Mouse (Mus musculus) embryonic facial prominence, embryonic 11.5 days (tissue): ENCODE results near the gene Phrf1. TPM values are rescaled to one million over a fixed set of nuclear protein-coding genes. Genes with fewer than 3 reads are reported as not detected.

Experiments used
- ATAC-seq: fragments of 200-750 bp; cut with Nextera tagmentation; replicated peaks from 2 replicates; pipeline ENCODE4 v1.8.0; 2017; ENCODE audit warnings: low read depth; ENCODE audit not compliant: insufficient number of reproducible peaks, low FRiP score, low TSS enrichment
- DNase-seq: peaks from one replicate; pipeline ENCODE4 v3.0.0-alpha.2; 2015; ENCODE audit warnings: low spot score
- H3K27ac ChIP-seq: fragments of 300-500 bp; sonication (generic); replicated peaks from 2 replicates; pipeline ENCODE4 v1.5.1; 2014; ENCODE audit warnings: mild to moderate bottlenecking, low read depth, low read length, control low read depth
- H3K27me3 ChIP-seq: fragments of 300-500 bp; sonication (generic); 2 replicates; pipeline ENCODE4 v1.6.1; 2014; ENCODE audit warnings: mild to moderate bottlenecking, low read length, moderate library complexity, mixed read lengths; ENCODE audit not compliant: control insufficient read depth, insufficient read depth
- H3K36me3 ChIP-seq: fragments of 300-500 bp; sonication (generic); replicated peaks from 2 replicates; pipeline ENCODE4 v1.6.1; 2014; ENCODE audit warnings: low read depth, mild to moderate bottlenecking, low read length, moderate library complexity, mixed read lengths; ENCODE audit not compliant: control insufficient read depth, insufficient read depth
- H3K4me1 ChIP-seq: fragments of 300-500 bp; sonication (generic); 2 replicates; pipeline ENCODE4 v1.6.1; 2014; ENCODE audit warnings: low read length, mixed read lengths; ENCODE audit not compliant: control insufficient read depth, insufficient read depth
- H3K4me2 ChIP-seq: fragments of 300-500 bp; sonication (generic); 2 replicates; pipeline ENCODE4 v1.6.1; 2014; ENCODE audit warnings: low read depth, mild to moderate bottlenecking, control low read depth, low read length, moderate library complexity
- H3K4me3 ChIP-seq: fragments of 300-500 bp; sonication (generic); 2 replicates; pipeline ENCODE4 v1.5.1; 2014; ENCODE audit warnings: low read depth, low read length, control low read depth
- H3K9ac ChIP-seq: fragments of 300-500 bp; sonication (generic); replicated peaks from 2 replicates; pipeline ENCODE4 v1.6.1; 2014; ENCODE audit warnings: mild to moderate bottlenecking, control low read depth, low read length
- H3K9me3 ChIP-seq: fragments of 300-500 bp; sonication (generic); replicated peaks from 2 replicates; pipeline ENCODE4 v1.6.1; 2016; ENCODE audit warnings: mild to moderate bottlenecking, low read length, inconsistent platforms, mixed read lengths; ENCODE audit not compliant: control insufficient read depth
- WGBS: fragments of 180-500 bp; shearing (Covaris S2); extraction: QIAGEN DNeasy Blood & Tissue Kit; methylation state at CpG from one replicate; pipeline ENCODE4 v1.1.7; 2014; 5-methylcytosine and 5-hydroxymethylcytosine counted together
- polyA plus RNA-seq: library from polyadenylated mRNA; unstranded; fragments of >200 nt; fragmentation: Nextera tagmentation; extraction: Ambion mirVana; gene quantifications from 2 replicates; pipeline ENCODE4 v1.2.1, GENCODE M21; 2014

Phrf1 gene
- 63.4 and 76.7 TPM in 2 replicates for polyA plus RNA-seq

GRCm38 (mm10) chr7:141228279-141229067, at the start of gene Phrf1:
Gene Phrf1 (plus strand): TSS chr7:141228784.
- peak within 1 kb of the TSS; percentile 89 for H3K4me2 ChIP-seq
- peak within 1 kb of the TSS; percentile 100 for H3K4me3 ChIP-seq
- peaks cover 9% of the 10 kb centered on the region for H3K36me3 ChIP-seq
- H3K4me1 ChIP-seq: no peaks in the 10 kb centered on the region
- under 1% methylated on average over 76 of the region's 76 CpGs for WGBS
- no peaks in the 10 kb centered on the region for H3K9me3 ChIP-seq
- no peaks in the 10 kb centered on the region for H3K27me3 ChIP-seq
- H3K27ac ChIP-seq: peak within 1 kb of the TSS; percentile 75
- ATAC-seq: peak; percentile 89
- peak within 1 kb of the TSS; percentile 98 for H3K9ac ChIP-seq
- DNase-seq: peak; percentile 92

- ATAC-seq (no peak), DNase-seq (no peak)
- Histone ChIP-seq H3K36me3 (peaks cover 3% of the 10 kb centered on the region), H3K4me3 (no peak overlapping the region), H3K27ac (no peak overlapping the region), H3K4me1 (peaks cover 3% of the 10 kb centered on the region; the same call in 1 of the 2 replicates), H3K4me2 (no peak overlapping the region), H3K27me3 (no peaks in the 10 kb centered on the region), H3K9me3 (no peaks in the 10 kb centered on the region), H3K9ac (no peak overlapping the region)
- 88% methylated on average over 3 of the region's 3 CpGs for WGBS
Measured at GRCm38 (mm10) chr7:141188194-141188593, 40.4 kb upstream of the Phrf1 start.

GRCm38 (mm10) chr7:141188733-141189132, 39.9 kb upstream of the Phrf1 start:
- 96% methylated on average over 3 of the region's 3 CpGs for WGBS
- no peak overlapping the region for H3K4me3 ChIP-seq
- no peaks in the 10 kb centered on the region for H3K27me3 ChIP-seq
- peaks cover 3% of the 10 kb centered on the region for H3K36me3 ChIP-seq
- DNase-seq (no peak), ATAC-seq (no peak)
- H3K9me3 ChIP-seq: no peaks in the 10 kb centered on the region
- no peak overlapping the region for H3K4me2 ChIP-seq
- no peak overlapping the region for H3K9ac ChIP-seq
- no peak overlapping the region for H3K27ac ChIP-seq
- peaks cover 3% of the 10 kb centered on the region; the same call in 1 of the 2 replicates for H3K4me1 ChIP-seq

- H3K4me2 ChIP-seq: no peak overlapping the region
- H3K4me1 ChIP-seq: peaks cover 3% of the 10 kb centered on the region; the same call in 1 of the 2 replicates
- no peak for DNase-seq
- no peak overlapping the region for H3K9ac ChIP-seq
- H3K36me3 ChIP-seq: peaks cover 3% of the 10 kb centered on the region
- no peaks in the 10 kb centered on the region for H3K27me3 ChIP-seq
- no peaks in the 10 kb centered on the region for H3K9me3 ChIP-seq
- no peak overlapping the region for H3K27ac ChIP-seq
- no peak for ATAC-seq
- H3K4me3 ChIP-seq: no peak overlapping the region
- WGBS: 89% methylated on average over 3 of the region's 3 CpGs
Measured at GRCm38 (mm10) chr7:141190220-141190619, 38.4 kb upstream of the Phrf1 start.

- no peak overlapping the region for H3K27ac ChIP-seq
- H3K4me3 ChIP-seq: no peak overlapping the region
- 90% methylated on average over 14 of the region's 14 CpGs for WGBS
- H3K9me3 ChIP-seq: no peaks in the 10 kb centered on the region
- H3K4me1 ChIP-seq: peaks cover 3% of the 10 kb centered on the region; the same call in 1 of the 2 replicates
- no peak overlapping the region for H3K4me2 ChIP-seq
- peaks cover 3% of the 10 kb centered on the region for H3K36me3 ChIP-seq
- H3K27me3 ChIP-seq: no peaks in the 10 kb centered on the region
- H3K9ac ChIP-seq: no peak overlapping the region
- DNase-seq (no peak), ATAC-seq (no peak)
Measured at GRCm38 (mm10) chr7:141191036-141191435, 37.5 kb upstream of the Phrf1 start.

GRCm38 (mm10) chr7:141191796-141192685, 36.5 kb upstream of the Phrf1 start:
- Histone ChIP-seq H3K9me3 (no peaks in the 10 kb centered on the region), H3K27me3 (no peaks in the 10 kb centered on the region), H3K4me3 (no peak overlapping the region), H3K4me2 (peak overlapping the region; percentile 87; the same call in 1 of the 2 replicates), H3K9ac (no peak overlapping the region), H3K36me3 (peaks cover 3% of the 10 kb centered on the region), H3K4me1 (peaks cover 3% of the 10 kb centered on the region; the same call in 1 of the 2 replicates), H3K27ac (no peak overlapping the region)
- ATAC-seq: no peak
- WGBS: 91% methylated on average over 24 of the region's 24 CpGs
- DNase-seq: no peak

GRCm38 (mm10) chr7:141192776-141193347, 35.7 kb upstream of the Phrf1 start:
- H3K4me3 ChIP-seq: peak overlapping the region; percentile 88
- no peak for DNase-seq
- 25% methylated on average over 12 of the region's 12 CpGs for WGBS
- peaks cover 3% of the 10 kb centered on the region; the same call in 1 of the 2 replicates for H3K4me1 ChIP-seq
- H3K4me2 ChIP-seq: peak overlapping the region; percentile 87
- no peaks in the 10 kb centered on the region for H3K27me3 ChIP-seq
- no peaks in the 10 kb centered on the region for H3K9me3 ChIP-seq
- ATAC-seq: no peak
- peak overlapping the region; percentile 88 for H3K9ac ChIP-seq
- H3K27ac ChIP-seq: no peak overlapping the region
- H3K36me3 ChIP-seq: peaks cover 3% of the 10 kb centered on the region
